Mouse (Mus musculus) stomach, embryonic 15.5 days (tissue): ENCODE measurements around the gene Lkaaear1. TPM values are rescaled to one million over a fixed set of nuclear protein-coding genes. Genes with fewer than 3 reads are reported as not detected.

Experiments used
- ATAC-seq: fragments of 200-750 bp; cut with Nextera tagmentation; 2 replicates; pipeline ENCODE4 v1.8.0; 2017; ENCODE audit warnings: low read depth, moderate number of reproducible peaks, moderate TSS enrichment; ENCODE audit not compliant: insufficient read depth, low FRiP score
- H3K27ac ChIP-seq: fragments of 300-500 bp; sonication (generic); 2 replicates; pipeline ENCODE4 v1.5.1; 2015; ENCODE audit warnings: mild to moderate bottlenecking, inconsistent platforms
- H3K27me3 ChIP-seq: fragments of 300-500 bp; sonication (generic); replicated peaks from 2 replicates; pipeline ENCODE4 v1.6.1; 2015; ENCODE audit warnings: inconsistent platforms
- H3K36me3 ChIP-seq: fragments of 300-500 bp; sonication (generic); 2 replicates; pipeline ENCODE4 v1.6.1; 2015; ENCODE audit warnings: inconsistent platforms
- H3K4me1 ChIP-seq: fragments of 300-500 bp; sonication (generic); 2 replicates; pipeline ENCODE4 v1.6.1; 2015; ENCODE audit warnings: inconsistent platforms
- H3K4me2 ChIP-seq: fragments of 300-500 bp; sonication (generic); 2 replicates; pipeline ENCODE4 v1.6.1; 2015; ENCODE audit warnings: mild to moderate bottlenecking, inconsistent platforms
- H3K4me3 ChIP-seq: fragments of 300-500 bp; sonication (generic); replicated peaks from 2 replicates; pipeline ENCODE4 v1.5.1; 2015; ENCODE audit warnings: inconsistent platforms
- H3K9ac ChIP-seq: fragments of 300-500 bp; sonication (generic); 2 replicates; pipeline ENCODE4 v1.6.1; 2015; ENCODE audit warnings: inconsistent platforms
- H3K9me3 ChIP-seq: fragments of 300-500 bp; sonication (generic); 2 replicates; pipeline ENCODE4 v1.6.1; 2016; ENCODE audit warnings: inconsistent platforms
- WGBS: fragments of 180-500 bp; shearing (Covaris S2); methylation state at CpG from one replicate; pipeline ENCODE4 v1.1.7; 2015; 5-methylcytosine and 5-hydroxymethylcytosine counted together
- polyA plus RNA-seq: library from polyadenylated mRNA; unstranded; fragments of >200 nt; fragmentation: Nextera tagmentation; extraction: Ambion mirVana; gene quantifications from 2 replicates; pipeline ENCODE4 v1.2.1, GENCODE M21; 2015

Lkaaear1 gene
- polyA plus RNA-seq, 1 experiment from 2014 or later: not detected

DNA sequence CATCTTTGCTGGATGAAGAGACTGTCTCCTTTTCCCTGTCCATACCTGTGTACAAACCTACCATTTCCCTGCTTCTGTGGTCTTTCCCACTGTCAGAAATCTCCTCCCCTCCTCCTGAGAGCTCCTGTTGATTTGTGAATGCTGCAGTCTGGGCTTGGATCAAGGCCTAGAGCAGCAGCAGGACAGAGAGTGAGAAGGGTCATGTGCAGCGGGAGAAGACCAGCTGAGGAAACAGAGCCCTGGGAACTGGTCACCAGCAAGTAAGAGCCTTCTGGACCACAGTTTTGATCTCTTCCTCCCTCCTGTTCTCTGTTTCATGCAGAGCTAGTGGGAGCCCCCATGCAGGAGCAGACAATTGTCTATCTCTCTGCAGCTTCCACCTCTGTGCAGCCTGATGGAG, 2.5 kb downstream of the Lkaaear1 start:
- WGBS: 79% methylated on average over 1 of the region's 1 CpGs

DNA sequence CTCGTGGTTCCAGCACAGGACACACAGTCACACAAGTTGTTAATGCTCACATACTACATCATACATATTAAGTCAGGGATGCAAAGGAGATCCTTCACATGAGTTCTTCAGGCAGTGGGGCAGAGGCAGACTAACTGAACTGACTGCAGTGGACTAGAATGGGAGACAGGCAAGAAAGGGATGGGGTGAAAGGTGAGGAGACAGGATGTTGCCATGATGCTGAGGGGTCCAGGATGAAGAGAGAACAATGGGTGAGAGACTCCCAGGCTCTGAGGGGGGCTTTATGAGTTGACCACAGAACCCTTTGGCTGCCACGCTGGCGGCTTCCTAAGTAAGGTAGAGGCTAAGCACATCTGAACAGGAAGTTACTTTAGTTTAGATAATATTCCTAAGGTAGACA, 3.7 kb downstream of the Lkaaear1 start:
- Histone ChIP-seq H3K4me1 (peaks cover 16% of the 10 kb centered on the region), H3K27me3 (no peaks in the 10 kb centered on the region), H3K9ac (no peak overlapping the region), H3K36me3 (0 out of 2 replicates have a peak, but pooled peaks cover 1% of the 10 kb centered on the region), H3K27ac (0 out of 2 replicates have a peak overlapping the region, but pooled peaks have one; percentile 71), H3K4me2 (peak overlapping the region; percentile 96), H3K4me3 (peak overlapping the region; percentile 68; the same call in 1 of the 2 replicates), H3K9me3 (no peaks in the 10 kb centered on the region)
- no peak for ATAC-seq
- 89% methylated on average over 3 of the region's 3 CpGs for WGBS

More for the DNA sequence above, 2.5 kb downstream of the Lkaaear1 start:
- Histone ChIP-seq H3K4me1 (peaks cover 16% of the 10 kb centered on the region), H3K36me3 (no peaks in the 10 kb centered on the region), H3K9me3 (no peaks in the 10 kb centered on the region), H3K4me2 (no peak overlapping the region), H3K27ac (no peak overlapping the region), H3K27me3 (no peaks in the 10 kb centered on the region), H3K4me3 (no peak overlapping the region), H3K9ac (no peak overlapping the region)
- ATAC-seq: no peak

- Histone ChIP-seq H3K36me3 (0 out of 2 replicates have a peak, but pooled peaks cover 9% of the 10 kb centered on the region), H3K9me3 (no peaks in the 10 kb centered on the region), H3K27me3 (no peaks in the 10 kb centered on the region), H3K4me3 (peak within 1 kb of the TSS; percentile 68), H3K9ac (peak within 1 kb of the TSS; percentile 81), H3K4me2 (peak within 1 kb of the TSS; percentile 96), H3K4me1 (peaks cover 16% of the 10 kb centered on the region), H3K27ac (peak within 1 kb of the TSS; percentile 71)
- peak; percentile 85 for ATAC-seq
- WGBS: under 1% methylated on average over 60 of the region's 75 CpGs
These were observed 4.6 kb downstream of the Lkaaear1 start, which contains the start of gene Rgs19 for GRCm38 (mm10) chr2:181693339-181694280. Rgs19 (minus strand) TSS chr2:181693977.

DNA sequence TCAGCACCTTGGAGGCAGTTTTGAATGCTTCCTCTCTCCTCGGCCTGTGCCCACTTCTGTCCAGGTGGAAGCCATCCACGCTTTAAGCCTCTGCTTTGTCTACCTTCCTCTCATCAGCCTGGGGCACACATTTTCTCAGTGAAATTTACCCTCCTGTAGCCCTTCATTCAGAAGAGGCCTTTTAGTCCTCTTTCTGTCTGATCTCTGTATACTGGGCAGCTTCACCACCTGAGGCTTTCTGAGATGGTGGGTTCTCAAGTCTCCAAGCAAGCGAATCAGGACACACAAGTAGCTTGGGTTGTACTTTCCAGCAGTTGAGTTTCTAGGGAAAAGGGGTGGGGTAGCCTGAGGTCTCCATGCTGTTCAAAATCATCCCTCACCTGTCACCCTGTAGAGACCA, 5.9 kb downstream of the Lkaaear1 start:
- H3K27ac ChIP-seq: no peak overlapping the region
- H3K4me1 ChIP-seq: peaks cover 16% of the 10 kb centered on the region
- peaks cover 11% of the 10 kb centered on the region; the same call in 1 of the 2 replicates for H3K36me3 ChIP-seq
- H3K4me3 ChIP-seq: peak overlapping the region; percentile 68; the same call in 1 of the 2 replicates
- peak overlapping the region; percentile 96 for H3K4me2 ChIP-seq
- no peak overlapping the region for H3K9ac ChIP-seq
- ATAC-seq: no peak
- WGBS: 89% methylated on average over 3 of the region's 3 CpGs
- no peaks in the 10 kb centered on the region for H3K27me3 ChIP-seq
- no peaks in the 10 kb centered on the region for H3K9me3 ChIP-seq

GRCm38 (mm10) chr2:181691571-181691970, 6.7 kb downstream of the Lkaaear1 start:
- Histone ChIP-seq H3K4me1 (peaks cover 16% of the 10 kb centered on the region), H3K4me3 (no peak overlapping the region), H3K9ac (no peak overlapping the region), H3K9me3 (no peaks in the 10 kb centered on the region), H3K27ac (no peak overlapping the region), H3K4me2 (no peak overlapping the region), H3K27me3 (no peaks in the 10 kb centered on the region), H3K36me3 (peaks cover 15% of the 10 kb centered on the region)
- ATAC-seq: no peak
- WGBS: 83% methylated on average over 4 of the region's 4 CpGs

DNA sequence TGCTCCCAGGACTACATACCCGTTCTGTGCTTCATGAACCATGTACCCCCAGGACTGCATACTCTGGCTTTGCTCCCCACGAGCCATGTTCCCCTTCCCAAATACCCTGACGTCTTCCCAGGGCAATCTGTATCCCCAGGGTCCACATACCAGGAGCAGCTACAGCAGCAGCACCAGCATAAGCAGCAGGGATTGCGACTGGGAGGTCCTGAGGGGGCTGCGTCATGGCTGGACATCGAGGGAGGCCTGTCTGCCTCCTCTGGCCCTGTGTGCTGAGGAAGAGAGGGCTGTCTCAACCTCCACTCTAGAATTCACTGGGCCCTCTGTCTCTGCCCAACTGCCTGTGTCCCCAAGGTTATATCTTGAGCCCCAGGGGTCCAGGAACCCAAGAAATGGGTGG, 7.2 kb downstream of the Lkaaear1 start:
- 83% methylated on average over 6 of the region's 6 CpGs for WGBS
- Histone ChIP-seq H3K4me2 (no peak overlapping the region), H3K4me1 (peaks cover 16% of the 10 kb centered on the region), H3K9ac (no peak overlapping the region), H3K36me3 (peaks cover 16% of the 10 kb centered on the region), H3K27ac (no peak overlapping the region), H3K9me3 (no peaks in the 10 kb centered on the region), H3K4me3 (no peak overlapping the region), H3K27me3 (no peaks in the 10 kb centered on the region)
- ATAC-seq: no peak

DNA sequence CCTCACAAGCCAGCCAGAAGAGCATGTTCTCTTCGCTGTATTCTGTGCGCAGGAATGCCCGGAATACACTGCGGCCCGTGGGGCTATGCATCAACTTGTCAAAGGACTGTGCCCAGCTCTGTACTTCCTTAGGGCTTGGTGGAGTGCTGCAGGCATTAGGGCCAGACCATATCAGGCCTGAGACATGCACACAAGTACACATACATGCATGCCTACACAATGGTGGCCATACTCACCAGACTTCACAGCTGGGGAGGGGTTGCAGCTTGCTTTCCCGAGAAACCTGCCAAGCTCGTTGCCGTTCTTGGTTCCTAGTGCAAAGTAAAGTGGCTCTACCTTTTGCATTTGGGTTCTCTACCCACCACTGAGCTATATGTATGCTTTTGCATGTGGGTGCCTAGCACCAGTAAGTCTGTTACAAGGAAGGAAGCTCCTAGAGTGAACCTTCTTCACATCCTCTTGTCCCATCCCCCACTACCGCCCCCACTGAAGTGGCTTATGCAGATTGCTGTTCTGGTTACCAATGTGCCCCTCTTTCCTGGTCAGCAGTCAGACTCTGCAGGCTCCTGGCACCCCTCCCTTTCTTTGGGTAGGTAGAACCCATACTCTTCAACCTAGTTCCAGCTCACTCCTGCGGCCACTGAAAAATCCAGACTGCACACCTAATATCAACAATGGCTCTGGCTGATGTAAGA, 8.6 kb downstream of the Lkaaear1 start:
- Histone ChIP-seq H3K4me2 (no peak overlapping the region), H3K4me3 (no peak overlapping the region), H3K9ac (no peak overlapping the region), H3K36me3 (peaks cover 16% of the 10 kb centered on the region), H3K4me1 (peaks cover 16% of the 10 kb centered on the region), H3K27me3 (no peaks in the 10 kb centered on the region), H3K27ac (no peak overlapping the region), H3K9me3 (no peaks in the 10 kb centered on the region)
- no peak for ATAC-seq
- 87% methylated on average over 10 of the region's 10 CpGs for WGBS

GRCm38 (mm10) chr2:181687586-181687985, 10.7 kb downstream of the Lkaaear1 start:
- Histone ChIP-seq H3K4me2 (no peak overlapping the region), H3K4me1 (peaks cover 4% of the 10 kb centered on the region; the same call in 1 of the 2 replicates), H3K36me3 (peaks cover 16% of the 10 kb centered on the region), H3K4me3 (no peak overlapping the region), H3K27me3 (no peaks in the 10 kb centered on the region), H3K27ac (no peak overlapping the region), H3K9ac (no peak overlapping the region), H3K9me3 (no peaks in the 10 kb centered on the region)
- WGBS: 89% methylated on average over 8 of the region's 8 CpGs
- no peak for ATAC-seq

GRCm38 (mm10) chr2:181685686-181686085, 12.6 kb downstream of the Lkaaear1 start:
- Histone ChIP-seq H3K27me3 (no peaks in the 10 kb centered on the region), H3K27ac (no peak overlapping the region), H3K9ac (no peak overlapping the region), H3K4me3 (no peak overlapping the region), H3K4me2 (no peak overlapping the region), H3K4me1 (peaks cover 6% of the 10 kb centered on the region; the same call in 1 of the 2 replicates), H3K36me3 (peaks cover 16% of the 10 kb centered on the region), H3K9me3 (no peaks in the 10 kb centered on the region)
- WGBS: 87% methylated on average over 4 of the region's 4 CpGs
- ATAC-seq: no peak

DNA sequence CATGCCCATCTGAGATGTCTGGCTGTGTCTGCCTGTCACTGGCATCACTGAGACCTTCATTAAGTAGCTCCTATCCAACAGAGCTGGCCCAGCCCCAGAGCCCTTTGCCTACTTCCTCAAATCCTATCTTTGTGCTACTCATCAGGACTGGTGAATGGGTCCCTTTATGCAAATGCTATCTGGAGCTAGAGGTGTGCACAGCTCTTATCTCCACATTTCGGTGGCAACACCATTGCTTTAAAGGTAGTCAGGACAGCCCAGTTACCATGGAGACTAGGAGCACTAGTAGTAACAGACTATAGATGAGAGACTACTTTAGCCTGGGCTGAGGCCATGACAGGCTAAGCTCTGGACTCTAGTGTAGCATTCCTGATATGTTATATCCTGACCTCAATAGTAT, 13.5 kb downstream of the Lkaaear1 start:
- WGBS: 45% methylated on average over 1 of the region's 1 CpGs
- H3K27me3 ChIP-seq: no peaks in the 10 kb centered on the region
- no peak overlapping the region for H3K9ac ChIP-seq
- H3K4me2 ChIP-seq: no peak overlapping the region
- H3K36me3 ChIP-seq: peaks cover 16% of the 10 kb centered on the region
- no peak overlapping the region for H3K4me3 ChIP-seq
- peaks cover 9% of the 10 kb centered on the region; the same call in 1 of the 2 replicates for H3K4me1 ChIP-seq
- no peaks in the 10 kb centered on the region for H3K9me3 ChIP-seq
- H3K27ac ChIP-seq: no peak overlapping the region
- no peak for ATAC-seq

- no peak overlapping the region for H3K9ac ChIP-seq
- H3K4me2 ChIP-seq: no peak overlapping the region
- ATAC-seq: no peak
- H3K27ac ChIP-seq: no peak overlapping the region
- peaks cover 6% of the 10 kb centered on the region for H3K36me3 ChIP-seq
- H3K4me1 ChIP-seq: peaks cover 14% of the 10 kb centered on the region; the same call in 1 of the 2 replicates
- H3K4me3 ChIP-seq: no peak overlapping the region
- 61% methylated on average over 4 of the region's 4 CpGs for whole genome bisulfite sequencing
- H3K9me3 ChIP-seq: no peaks in the 10 kb centered on the region
- H3K27me3 ChIP-seq: no peaks in the 10 kb centered on the region
These were observed 14.9 kb downstream of the Lkaaear1 start for GRCm38 (mm10) chr2:181683381-181683780.
